Mouse (Mus musculus) liver, embryonic 14.5 days (tissue): ENCODE measurements around the gene Stoml3. TPM values are rescaled to one million over a fixed set of nuclear protein-coding genes. Genes with fewer than 3 reads are reported as not detected.

ENCODE experiments used
- ATAC-seq: fragments of 200-750 bp; cut with Nextera tagmentation; 2 replicates; pipeline ENCODE4 v1.8.0; 2017; ENCODE audit warnings: moderate number of reproducible peaks, mild to moderate bottlenecking, moderate library complexity; ENCODE audit not compliant: insufficient read depth
- DNase-seq, 3 experiments: peaks; one replicate each; pipeline ENCODE4 v3.0.0-alpha.2; 2012 to 2013; ENCODE audit warnings: low read depth in 3 of 3, low spot score in 3 of 3
- H3K27ac ChIP-seq: fragments of 300-500 bp; sonication (generic); 2 replicates; pipeline ENCODE4 v1.5.1; 2014; ENCODE audit warnings: moderate library complexity, mild to moderate bottlenecking, control low read depth, inconsistent platforms
- H3K27me3 ChIP-seq: fragments of 300-500 bp; sonication (generic); 2 replicates; pipeline ENCODE4 v1.6.1; 2014; ENCODE audit warnings: mild to moderate bottlenecking, low read length, moderate library complexity; ENCODE audit not compliant: control insufficient read depth, insufficient read depth
- H3K36me3 ChIP-seq: fragments of 300-500 bp; sonication (generic); replicated peaks from 2 replicates; pipeline ENCODE4 v1.6.1; 2014; ENCODE audit warnings: low read depth; ENCODE audit not compliant: control insufficient read depth, insufficient read depth
- H3K4me1 ChIP-seq, 2 experiments: fragments of 200-500 bp in 1 of 2; fragments of 300-500 bp in 1 of 2; sonication (generic) in 1 of 2; replicated peaks; 2 replicates each; pipeline ENCODE4 v1.6.1; 2012 to 2014; ENCODE audit warnings: antibody characterized with exemption in 1 of 2, inconsistent platforms in 1 of 2, low read length in 1 of 2; ENCODE audit not compliant: control insufficient read depth in 2 of 2, insufficient read depth in 2 of 2
- H3K4me2 ChIP-seq: fragments of 300-500 bp; sonication (generic); 2 replicates; pipeline ENCODE4 v1.6.1; 2014; ENCODE audit warnings: low read depth, mild to moderate bottlenecking, control low read depth, moderate library complexity
- H3K4me3 ChIP-seq, 2 experiments: fragments of 200-500 bp in 1 of 2; fragments of 300-500 bp in 1 of 2; sonication (generic) in 1 of 2; 2 replicates each; pipeline ENCODE4 v1.5.1; 2012 to 2014; ENCODE audit warnings: low read depth in 2 of 2, low read length in 2 of 2, mild to moderate bottlenecking in 2 of 2, control low read depth in 1 of 2, inconsistent platforms in 1 of 2, moderate library complexity in 1 of 2; ENCODE audit not compliant: insufficient read depth in 1 of 2
- H3K9ac ChIP-seq: fragments of 300-500 bp; sonication (generic); replicated peaks from 2 replicates; pipeline ENCODE4 v1.6.1; 2014; ENCODE audit warnings: mild to moderate bottlenecking, control low read depth, moderate library complexity
- H3K9me3 ChIP-seq: fragments of 300-500 bp; sonication (generic); 2 replicates; pipeline ENCODE4 v1.6.1; 2016; ENCODE audit warnings: low read length, mixed read lengths; ENCODE audit not compliant: control insufficient read depth
- CTCF ChIP-seq: IDR thresholded peaks from 2 replicates; pipeline ENCODE4 v1.5.1; 2016; ENCODE audit warnings: antibody characterized with exemption, low read depth, control low read depth
- EP300 ChIP-seq: IDR thresholded peaks from 2 replicates; pipeline ENCODE4 v1.6.1; 2016; ENCODE audit warnings: antibody characterized with exemption, low read depth
- WGBS: fragments of 180-500 bp; shearing (Covaris S2); extraction: QIAGEN DNeasy Blood & Tissue Kit; methylation state at CpG from one replicate; pipeline ENCODE4 v1.1.7; 2014; ENCODE audit not compliant: insufficient replicate concordance; 5-methylcytosine and 5-hydroxymethylcytosine counted together
- polyA plus RNA-seq, 2 experiments: library from polyadenylated mRNA; depleted of rRNA in 1 of 2; stranded (reverse) in 1 of 2; unstranded in 1 of 2; fragments of >200 nt; fragmentation: Nextera tagmentation in 1 of 2; extraction: Ambion mirVana in 1 of 2; gene quantifications; 2 replicates each; pipeline versions ENCODE4 v1.2.1 to v1.2.3; 2012 to 2014

The Stoml3 gene
- polyA plus RNA-seq (2012; rRNA removed) (not detected in 2 replicates), polyA plus RNA-seq (2014; fragmentation: Nextera tagmentation; extraction: Ambion mirVana) (not detected in 2 replicates)

- H3K9ac ChIP-seq = no peak within 1 kb of the TSS
- peaks cover 0 to 11% of the 10 kb centered on the region in 2 experiments; a peak in 2 of 4 replicates for H3K4me1 ChIP-seq
- no peak for DNase-seq
- 61% methylated on average over 6 of the region's 6 CpGs for WGBS
- no peak within 1 kb of the TSS for H3K27ac ChIP-seq
- no peak for TF ChIP-seq EP300
- no peak for TF ChIP-seq CTCF
- ATAC-seq = no peak
- no peak within 1 kb of the TSS for H3K4me3 ChIP-seq
- H3K36me3 ChIP-seq = no peaks in the 10 kb centered on the region
- H3K27me3 ChIP-seq = no peaks in the 10 kb centered on the region
- no peak within 1 kb of the TSS for H3K4me2 ChIP-seq
- H3K9me3 ChIP-seq = no peaks in the 10 kb centered on the region
These were observed at the start of gene Stoml3 for GRCm38 (mm10) chr3:53488353-53488752. TSS of gene Stoml3 (plus strand) at chr3:53488653.

- TF ChIP-seq CTCF (no peak), EP300 (no peak)
- Histone ChIP-seq H3K4me3 (no peak overlapping the region), H3K36me3 (no peaks in the 10 kb centered on the region; the same call in 1 of the 2 replicates), H3K27me3 (no peaks in the 10 kb centered on the region), H3K9me3 (no peaks in the 10 kb centered on the region), H3K9ac (no peak overlapping the region), H3K4me1 (no peaks in the 10 kb centered on the region), H3K27ac (no peak overlapping the region), H3K4me2 (no peak overlapping the region)
- 79% methylated on average over 5 of the region's 5 CpGs for whole genome bisulfite sequencing
- DNase-seq (no peak), ATAC-seq (no peak)
These were observed 42.9 kb upstream of the Stoml3 start for GRCm38 (mm10) chr3:53445540-53445939.

GRCm38 (mm10) chr3:53446801-53447200 is 41.7 kb upstream of the Stoml3 start:
- no peak overlapping the region for H3K9ac ChIP-seq
- 76% methylated on average over 3 of the region's 3 CpGs for WGBS
- ATAC-seq (no peak), DNase-seq (no peak)
- no peak overlapping the region for H3K27ac ChIP-seq
- H3K27me3 ChIP-seq = no peaks in the 10 kb centered on the region
- no peaks in the 10 kb centered on the region for H3K9me3 ChIP-seq
- no peak for TF ChIP-seq CTCF
- TF ChIP-seq EP300 = no peak
- no peaks in the 10 kb centered on the region for H3K4me1 ChIP-seq
- no peak overlapping the region for H3K4me2 ChIP-seq
- no peak overlapping the region for H3K4me3 ChIP-seq
- H3K36me3 ChIP-seq = no peaks in the 10 kb centered on the region; the same call in 1 of the 2 replicates

GRCm38 (mm10) chr3:53448208-53448607 is 40.2 kb upstream of the Stoml3 start:
- Histone ChIP-seq H3K27me3 (no peaks in the 10 kb centered on the region), H3K27ac (no peak overlapping the region), H3K4me1 (no peaks in the 10 kb centered on the region), H3K36me3 (peaks cover 4% of the 10 kb centered on the region; the same call in 1 of the 2 replicates), H3K9ac (no peak overlapping the region), H3K4me2 (no peak overlapping the region), H3K4me3 (no peak overlapping the region), H3K9me3 (no peaks in the 10 kb centered on the region)
- ATAC-seq (no peak), DNase-seq (peak in 2 of 3 experiments; percentile 37 to 50)
- TF ChIP-seq CTCF (peak; percentile 53), EP300 (no peak)
- WGBS = 12% methylated on average over 2 of the region's 2 CpGs

- 84% methylated on average over 11 of the region's 11 CpGs for WGBS
- no peak for TF ChIP-seq CTCF
- TF ChIP-seq EP300 = no peak
- Histone ChIP-seq H3K4me1 (no peaks in the 10 kb centered on the region), H3K36me3 (peaks cover 4% of the 10 kb centered on the region; the same call in 1 of the 2 replicates), H3K27me3 (no peaks in the 10 kb centered on the region), H3K4me3 (no peak overlapping the region), H3K9me3 (no peaks in the 10 kb centered on the region), H3K27ac (no peak overlapping the region), H3K4me2 (no peak overlapping the region), H3K9ac (no peak overlapping the region)
- DNase-seq (no peak), ATAC-seq (no peak)
These were observed 37.8 kb upstream of the Stoml3 start for GRCm38 (mm10) chr3:53450666-53451065.
